Mouse (Mus musculus): Measurements from ENCODE around the gene Dgke. TPM values are rescaled to one million over a fixed set of nuclear protein-coding genes. Genes with fewer than 3 reads are reported as not detected.

Dgke gene
- polyA plus RNA-seq, 1 experiment from 2014 or later: 16.4 TPM

GRCm38 (mm10) chr11:89005473-89005872 lies 61.2 kb downstream of the Dgke start:
- no peak for ATAC-seq
- 83% methylated on average over 5 of the region's 5 CpGs for WGBS
- no peaks in the 10 kb centered on the region for H3K9me3 ChIP-seq (ENCODE audit: control insufficient read depth, low read length)
- no peaks in the 10 kb centered on the region for H3K36me3 ChIP-seq (ENCODE audit: control insufficient read depth, insufficient read depth, low read length)
- no peaks in the 10 kb centered on the region; the same call in 1 of the 2 replicates for H3K4me1 ChIP-seq (ENCODE audit: control insufficient read depth, insufficient read depth, low read depth, low read length)
- H3K27me3 ChIP-seq (replicated peaks; ENCODE audit: control insufficient read depth, insufficient read depth, low read length): peaks cover 2% of the 10 kb centered on the region; the same call in 1 of the 2 replicates
- H3K9ac ChIP-seq (ENCODE audit: low read depth, low read length): no peak overlapping the region
- H3K4me2 ChIP-seq (ENCODE audit: low read length): no peak overlapping the region
- H3K4me3 ChIP-seq (ENCODE audit: low read length): no peak overlapping the region
- no peak overlapping the region for H3K27ac ChIP-seq (ENCODE audit: low read depth, low read length)

- Histone ChIP-seq H3K9me3 (ENCODE audit: control insufficient read depth, low read length) (no peaks in the 10 kb centered on the region), H3K4me2 (ENCODE audit: low read length) (no peak overlapping the region), H3K36me3 (ENCODE audit: control insufficient read depth, insufficient read depth, low read length) (no peaks in the 10 kb centered on the region), H3K27me3 (replicated peaks; ENCODE audit: control insufficient read depth, insufficient read depth, low read length) (peaks cover 19% of the 10 kb centered on the region), H3K4me3 (ENCODE audit: low read length) (no peak overlapping the region), H3K4me1 (ENCODE audit: control insufficient read depth, insufficient read depth, low read depth, low read length) (peaks cover 3% of the 10 kb centered on the region; the same call in 1 of the 2 replicates), H3K27ac (ENCODE audit: low read depth, low read length) (no peak overlapping the region), H3K9ac (ENCODE audit: low read depth, low read length) (no peak overlapping the region)
- no peak for ATAC-seq
- 82% methylated on average over 4 of the region's 4 CpGs for WGBS
Observed at GRCm38 (mm10) chr11:89003726-89004125, 62.9 kb downstream of the Dgke start.

DNA sequence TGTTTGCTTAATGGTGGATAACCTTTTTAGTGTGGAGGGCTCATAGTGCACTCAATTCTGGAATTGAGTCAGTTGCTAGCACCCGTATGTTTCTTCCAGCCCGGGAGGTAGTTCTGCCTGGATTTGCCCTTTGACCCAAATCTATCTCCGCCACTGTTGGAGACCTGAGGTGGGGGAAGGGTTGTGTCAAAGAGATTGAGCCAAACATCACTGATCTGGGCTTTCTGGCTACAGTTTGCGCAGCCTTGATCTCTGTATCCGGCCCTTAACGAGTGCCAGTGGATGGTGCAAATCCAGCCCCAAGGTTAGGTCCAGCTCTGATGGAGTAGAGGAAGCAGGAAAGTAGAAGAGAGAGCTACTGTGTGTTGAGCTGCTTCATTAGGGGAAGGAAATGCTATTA lies 63.6 kb downstream of the Dgke start:
- H3K9me3 ChIP-seq (ENCODE audit: control insufficient read depth, low read length): no peaks in the 10 kb centered on the region
- H3K9ac ChIP-seq (ENCODE audit: low read depth, low read length): no peak overlapping the region
- ATAC-seq: no peak
- no peaks in the 10 kb centered on the region for H3K36me3 ChIP-seq (ENCODE audit: control insufficient read depth, insufficient read depth, low read length)
- H3K4me3 ChIP-seq (ENCODE audit: low read length): no peak overlapping the region
- peak overlapping the region; percentile 2 for H3K4me2 ChIP-seq (ENCODE audit: low read length)
- 57% methylated on average over 6 of the region's 6 CpGs for WGBS
- H3K4me1 ChIP-seq (ENCODE audit: control insufficient read depth, insufficient read depth, low read depth, low read length): peaks cover 3% of the 10 kb centered on the region; the same call in 1 of the 2 replicates
- no peak overlapping the region for H3K27ac ChIP-seq (ENCODE audit: low read depth, low read length)
- peaks cover 21% of the 10 kb centered on the region for H3K27me3 ChIP-seq (replicated peaks; ENCODE audit: control insufficient read depth, insufficient read depth, low read length)

GRCm38 (mm10) chr11:89002621-89003020 lies 64.0 kb downstream of the Dgke start:
- Histone ChIP-seq H3K4me1 (ENCODE audit: control insufficient read depth, insufficient read depth, low read depth, low read length) (peaks cover 3% of the 10 kb centered on the region; the same call in 1 of the 2 replicates), H3K27me3 (replicated peaks; ENCODE audit: control insufficient read depth, insufficient read depth, low read length) (peaks cover 21% of the 10 kb centered on the region), H3K9ac (ENCODE audit: low read depth, low read length) (no peak overlapping the region), H3K4me2 (ENCODE audit: low read length) (peak overlapping the region; percentile 2), H3K4me3 (ENCODE audit: low read length) (no peak overlapping the region), H3K36me3 (ENCODE audit: control insufficient read depth, insufficient read depth, low read length) (no peaks in the 10 kb centered on the region), H3K9me3 (ENCODE audit: control insufficient read depth, low read length) (no peaks in the 10 kb centered on the region), H3K27ac (ENCODE audit: low read depth, low read length) (no peak overlapping the region)
- ATAC-seq: peak; percentile 34; the same call in 1 of the 2 replicates
- WGBS: 65% methylated on average over 5 of the region's 5 CpGs

DNA sequence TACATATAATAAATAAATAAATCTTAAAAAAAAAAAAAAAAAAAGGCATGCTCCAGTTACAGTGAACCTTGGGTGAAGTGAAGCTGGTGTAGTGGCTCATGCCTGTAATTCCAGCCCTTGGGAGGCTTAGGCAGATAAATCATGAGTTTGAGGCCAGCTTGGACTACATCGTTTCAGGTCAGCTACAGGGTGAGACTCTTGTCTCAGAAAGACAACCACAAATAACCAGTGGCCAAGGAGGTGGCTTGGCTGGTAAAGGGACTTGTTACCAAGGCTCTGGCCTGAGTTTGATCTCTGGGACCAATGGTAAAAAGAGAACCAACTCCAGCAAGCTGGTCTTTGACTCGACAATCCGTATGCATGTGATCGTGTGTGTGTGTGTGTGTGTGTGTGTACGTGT lies 64.6 kb downstream of the Dgke start:
- Histone ChIP-seq H3K4me3 (ENCODE audit: low read length) (no peak overlapping the region), H3K27ac (ENCODE audit: low read depth, low read length) (no peak overlapping the region), H3K9me3 (ENCODE audit: control insufficient read depth, low read length) (no peaks in the 10 kb centered on the region), H3K9ac (ENCODE audit: low read depth, low read length) (no peak overlapping the region), H3K36me3 (ENCODE audit: control insufficient read depth, insufficient read depth, low read length) (no peaks in the 10 kb centered on the region), H3K4me1 (ENCODE audit: control insufficient read depth, insufficient read depth, low read depth, low read length) (peaks cover 3% of the 10 kb centered on the region; the same call in 1 of the 2 replicates), H3K4me2 (ENCODE audit: low read length) (0 out of 2 replicates have a peak overlapping the region, but pooled peaks have one; percentile 3), H3K27me3 (replicated peaks; ENCODE audit: control insufficient read depth, insufficient read depth, low read length) (peaks cover 21% of the 10 kb centered on the region)
- ATAC-seq: no peak
- 88% methylated on average over 5 of the region's 5 CpGs for WGBS

DNA sequence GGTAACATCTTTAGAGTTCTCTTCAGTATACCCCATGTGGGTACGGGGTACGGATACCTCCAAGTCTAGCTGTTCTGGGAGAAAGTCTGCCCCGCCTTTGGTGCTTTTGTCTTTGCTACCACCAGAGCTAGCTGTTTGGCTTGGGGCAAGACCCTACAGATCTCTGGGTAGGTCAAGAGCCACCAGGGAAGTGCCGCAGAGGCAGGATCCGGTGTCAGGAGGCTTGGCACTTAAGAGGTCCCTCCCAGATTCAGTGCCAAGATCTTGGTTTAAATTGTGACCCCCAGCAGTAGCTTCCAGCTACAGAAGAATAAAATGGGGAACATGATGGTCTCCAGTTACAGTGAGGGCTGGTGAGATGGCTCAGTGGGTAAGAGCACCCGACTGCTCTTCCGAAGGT lies 65.1 kb downstream of the Dgke start:
- H3K4me3 ChIP-seq (ENCODE audit: low read length): no peak overlapping the region
- peaks cover 3% of the 10 kb centered on the region; the same call in 1 of the 2 replicates for H3K4me1 ChIP-seq (ENCODE audit: control insufficient read depth, insufficient read depth, low read depth, low read length)
- no peak overlapping the region for H3K4me2 ChIP-seq (ENCODE audit: low read length)
- no peaks in the 10 kb centered on the region for H3K9me3 ChIP-seq (ENCODE audit: control insufficient read depth, low read length)
- 95% methylated on average over 7 of the region's 7 CpGs for WGBS
- no peaks in the 10 kb centered on the region for H3K36me3 ChIP-seq (ENCODE audit: control insufficient read depth, insufficient read depth, low read length)
- no peak overlapping the region for H3K27ac ChIP-seq (ENCODE audit: low read depth, low read length)
- ATAC-seq: no peak
- peaks cover 21% of the 10 kb centered on the region for H3K27me3 ChIP-seq (replicated peaks; ENCODE audit: control insufficient read depth, insufficient read depth, low read length)
- no peak overlapping the region for H3K9ac ChIP-seq (ENCODE audit: low read depth, low read length)

GRCm38 (mm10) chr11:89000527-89000819 lies 66.2 kb downstream of the Dgke start:
- H3K4me2 ChIP-seq (ENCODE audit: low read length): no peak overlapping the region

DNA sequence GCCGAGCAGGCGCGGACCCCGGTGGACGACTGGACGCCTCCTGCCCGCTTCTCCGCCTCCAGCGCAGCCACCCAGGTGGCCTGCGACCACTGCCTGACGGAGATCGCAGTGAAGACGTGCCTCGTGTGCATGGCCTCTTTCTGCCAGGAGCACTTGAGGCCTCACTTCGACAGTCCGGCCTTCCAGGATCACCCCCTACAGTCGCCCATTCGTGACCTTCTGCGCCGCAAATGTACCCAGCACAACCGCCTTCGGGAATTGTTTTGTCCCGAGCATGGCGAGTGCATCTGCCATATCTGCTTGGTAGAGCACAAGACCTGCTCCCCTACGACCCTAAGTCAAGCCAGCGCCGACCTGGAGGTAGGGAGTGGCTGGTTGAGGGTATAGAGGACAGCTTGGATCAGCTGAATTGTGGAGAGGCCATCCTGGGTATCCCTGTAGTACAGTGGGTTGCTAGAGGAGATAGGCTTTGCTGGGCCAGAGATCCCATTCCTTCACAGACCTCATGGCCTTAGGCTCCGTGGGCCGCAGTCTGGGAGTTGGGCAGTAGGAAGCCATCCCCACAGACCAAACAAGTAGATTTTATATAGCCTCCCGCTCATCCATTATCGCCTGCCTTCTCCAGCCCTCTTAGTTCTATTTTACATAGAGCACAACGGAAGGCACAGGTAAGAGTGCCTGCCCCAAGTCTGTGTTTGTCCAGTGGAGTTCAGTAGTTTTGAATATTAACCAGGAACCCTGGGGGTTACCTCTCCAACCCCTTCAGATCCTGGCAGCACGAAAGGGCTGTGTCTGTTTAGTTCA lies 66.7 kb downstream of the Dgke start:
- H3K4me1 ChIP-seq (ENCODE audit: control insufficient read depth, insufficient read depth, low read depth, low read length): peaks cover 3% of the 10 kb centered on the region; the same call in 1 of the 2 replicates
- no peaks in the 10 kb centered on the region for H3K36me3 ChIP-seq (ENCODE audit: control insufficient read depth, insufficient read depth, low read length)
- H3K9me3 ChIP-seq (ENCODE audit: control insufficient read depth, low read length): no peaks in the 10 kb centered on the region
- no peak for ATAC-seq
- peak overlapping the region; percentile 42 for H3K4me3 ChIP-seq (ENCODE audit: low read length)
- 26% methylated on average over 33 of the region's 33 CpGs for WGBS
- peak overlapping the region; percentile 55 for H3K4me2 ChIP-seq (ENCODE audit: low read length)
- peak overlapping the region; percentile 51; the same call in 1 of the 2 replicates for H3K9ac ChIP-seq (ENCODE audit: low read depth, low read length)
- no peak overlapping the region; the same call in 1 of the 2 replicates for H3K27ac ChIP-seq (ENCODE audit: low read depth, low read length)
- H3K27me3 ChIP-seq (replicated peaks; ENCODE audit: control insufficient read depth, insufficient read depth, low read length): peaks cover 21% of the 10 kb centered on the region

More at GRCm38 (mm10) chr11:89000527-89000819, 66.2 kb downstream of the Dgke start:
- Histone ChIP-seq H3K9me3 (ENCODE audit: control insufficient read depth, low read length) (no peaks in the 10 kb centered on the region), H3K27ac (ENCODE audit: low read depth, low read length) (no peak overlapping the region), H3K4me1 (ENCODE audit: control insufficient read depth, insufficient read depth, low read depth, low read length) (peaks cover 3% of the 10 kb centered on the region; the same call in 1 of the 2 replicates), H3K27me3 (replicated peaks; ENCODE audit: control insufficient read depth, insufficient read depth, low read length) (peaks cover 21% of the 10 kb centered on the region), H3K4me3 (ENCODE audit: low read length) (no peak overlapping the region), H3K36me3 (ENCODE audit: control insufficient read depth, insufficient read depth, low read length) (no peaks in the 10 kb centered on the region), H3K9ac (ENCODE audit: low read depth, low read length) (no peak overlapping the region)
- ATAC-seq: no peak

DNA sequence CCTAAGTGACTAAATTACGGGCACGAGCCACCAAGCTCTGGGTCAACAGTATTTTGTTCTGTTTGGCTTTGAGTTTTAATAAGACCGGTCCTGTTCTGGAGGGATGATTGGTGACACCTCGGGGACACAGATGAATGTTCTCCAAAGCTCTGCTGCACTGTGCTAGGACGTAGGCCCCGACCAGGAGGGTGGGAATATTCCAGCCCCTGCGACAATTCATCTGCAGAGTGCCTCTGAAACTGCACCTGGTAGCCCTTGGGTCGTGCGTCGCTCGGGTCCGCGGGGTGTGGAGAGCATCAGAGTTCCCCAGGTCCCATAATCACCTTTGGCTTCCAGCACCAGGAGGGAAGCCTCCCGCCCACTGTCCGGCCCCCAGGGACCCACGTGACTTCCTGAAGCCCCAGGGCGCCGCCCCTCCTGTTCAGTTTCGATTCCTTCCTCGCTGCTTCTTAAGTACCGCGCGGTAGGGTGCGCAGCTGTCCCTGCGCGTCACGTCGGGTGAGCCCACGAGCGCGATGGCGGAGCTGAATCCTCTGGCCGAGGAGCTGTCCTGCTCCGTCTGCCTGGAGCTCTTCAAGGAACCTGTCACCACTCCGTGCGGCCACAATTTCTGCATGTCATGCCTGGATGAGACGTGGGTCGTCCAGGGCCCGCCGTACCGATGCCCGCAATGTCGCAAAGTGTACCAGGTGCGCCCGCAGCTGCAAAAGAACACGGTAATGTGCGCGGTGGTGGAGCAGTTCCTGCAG lies 67.5 kb downstream of the Dgke start, which contains the start of gene Trim25:
Trim25 (plus strand) TSS at position 403 of the 749 bp plus-strand sequence.
- Histone ChIP-seq H3K36me3 (ENCODE audit: control insufficient read depth, insufficient read depth, low read length) (no peaks in the 10 kb centered on the region), H3K4me3 (ENCODE audit: low read length) (peak within 1 kb of the TSS; percentile 42), H3K9ac (ENCODE audit: low read depth, low read length) (peak within 1 kb of the TSS; percentile 51; the same call in 1 of the 2 replicates), H3K9me3 (ENCODE audit: control insufficient read depth, low read length) (no peaks in the 10 kb centered on the region), H3K4me2 (ENCODE audit: low read length) (peak within 1 kb of the TSS; percentile 55), H3K4me1 (ENCODE audit: control insufficient read depth, insufficient read depth, low read depth, low read length) (peaks cover 3% of the 10 kb centered on the region; the same call in 1 of the 2 replicates), H3K27me3 (replicated peaks; ENCODE audit: control insufficient read depth, insufficient read depth, low read length) (peaks cover 21% of the 10 kb centered on the region), H3K27ac (ENCODE audit: low read depth, low read length) (no peak within 1 kb of the TSS; the same call in 1 of the 2 replicates)
- peak; percentile 42; the same call in 1 of the 2 replicates for ATAC-seq
- 3% methylated on average over 48 of the region's 48 CpGs for WGBS

Data from hindbrain, embryonic 16.5 days (tissue).